Mouse (Mus musculus): ENCODE measurements around the gene Irak4. TPM values are rescaled to one million over a fixed set of nuclear protein-coding genes. Genes with fewer than 3 reads are reported as not detected.

Gene Irak4
- polyA plus RNA-seq, 1 experiment = 11.4 TPM

GRCm38 (mm10) chr15:94523251-94523650 is 20.2 kb upstream of the Irak4 start:
- no peaks in the 10 kb centered on the region for H3K4me1 ChIP-seq (ENCODE audit: control insufficient read depth, insufficient read depth, low read length)
- TF ChIP-seq CTCF (IDR thresholded peaks at IDR 0.05; ENCODE audit: control insufficient read depth, insufficient read depth, low read length) (no peak), POLR2A (IDR thresholded peaks at IDR 0.05; ENCODE audit: borderline replicate concordance, control insufficient read depth, low read depth, low read length) (no peak)
- WGBS = 90% methylated on average over 28 of the region's 28 CpGs
- no peak overlapping the region for H3K27ac ChIP-seq (ENCODE audit: control insufficient read depth, insufficient read depth, low read depth, low read length, poor library complexity)
- no peak overlapping the region for H3K4me3 ChIP-seq (replicated peaks; ENCODE audit: control insufficient read depth, low read depth, low read length)

DNA sequence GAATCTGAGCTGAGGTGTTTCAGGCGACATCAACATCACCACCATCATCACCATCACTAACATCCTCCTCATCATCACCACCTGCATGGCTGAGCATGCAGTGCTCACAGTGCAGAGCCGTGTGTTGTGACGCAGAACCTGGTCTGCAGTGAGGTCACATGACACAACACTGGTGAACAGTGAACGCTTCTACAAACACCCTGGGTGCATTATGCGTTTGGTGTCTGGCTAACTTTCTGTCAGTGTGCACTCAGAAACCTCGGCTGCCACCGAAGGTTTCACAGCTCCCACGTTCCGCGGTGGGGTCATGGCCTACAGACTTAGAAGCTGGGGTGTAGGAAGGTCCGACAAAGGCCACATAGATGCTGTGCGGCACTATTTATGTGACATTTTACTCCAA is 18.5 kb upstream of the Irak4 start:
- no peaks in the 10 kb centered on the region for H3K4me1 ChIP-seq (ENCODE audit: control insufficient read depth, insufficient read depth, low read length)
- no peak for TF ChIP-seq POLR2A (IDR thresholded peaks at IDR 0.05; ENCODE audit: borderline replicate concordance, control insufficient read depth, low read depth, low read length)
- TF ChIP-seq CTCF (IDR thresholded peaks at IDR 0.05; ENCODE audit: control insufficient read depth, insufficient read depth, low read length) = no peak
- H3K27ac ChIP-seq (ENCODE audit: control insufficient read depth, insufficient read depth, low read depth, low read length, poor library complexity) = no peak overlapping the region
- WGBS = 89% methylated on average over 12 of the region's 12 CpGs
- H3K4me3 ChIP-seq (replicated peaks; ENCODE audit: control insufficient read depth, low read depth, low read length) = no peak overlapping the region

- TF ChIP-seq POLR2A (IDR thresholded peaks at IDR 0.05; ENCODE audit: borderline replicate concordance, control insufficient read depth, low read depth, low read length) (no peak), CTCF (IDR thresholded peaks at IDR 0.05; ENCODE audit: control insufficient read depth, insufficient read depth, low read length) (no peak)
- Histone ChIP-seq H3K4me1 (ENCODE audit: control insufficient read depth, insufficient read depth, low read length) (no peaks in the 10 kb centered on the region), H3K4me3 (replicated peaks; ENCODE audit: control insufficient read depth, low read depth, low read length) (no peak overlapping the region), H3K27ac (ENCODE audit: control insufficient read depth, insufficient read depth, low read depth, low read length, poor library complexity) (no peak overlapping the region)
- 68% methylated on average over 3 of the region's 3 CpGs for WGBS
Measured at GRCm38 (mm10) chr15:94530519-94530918, 12.9 kb upstream of the Irak4 start.

- H3K27ac ChIP-seq (ENCODE audit: control insufficient read depth, insufficient read depth, low read depth, low read length, poor library complexity) = no peak overlapping the region
Measured at GRCm38 (mm10) chr15:94532306-94532705, 11.1 kb upstream of the Irak4 start.

GRCm38 (mm10) chr15:94532956-94533355 is 10.5 kb upstream of the Irak4 start:
- 86% methylated on average over 6 of the region's 6 CpGs for WGBS
- Histone ChIP-seq H3K4me3 (replicated peaks; ENCODE audit: control insufficient read depth, low read depth, low read length) (no peak overlapping the region), H3K4me1 (ENCODE audit: control insufficient read depth, insufficient read depth, low read length) (no peaks in the 10 kb centered on the region), H3K27ac (ENCODE audit: control insufficient read depth, insufficient read depth, low read depth, low read length, poor library complexity) (no peak overlapping the region)
- TF ChIP-seq CTCF (IDR thresholded peaks at IDR 0.05; ENCODE audit: control insufficient read depth, insufficient read depth, low read length) = no peak
- no peak for TF ChIP-seq POLR2A (IDR thresholded peaks at IDR 0.05; ENCODE audit: borderline replicate concordance, control insufficient read depth, low read depth, low read length)

More at GRCm38 (mm10) chr15:94532306-94532705, 11.1 kb upstream of the Irak4 start:
- Histone ChIP-seq H3K4me1 (ENCODE audit: control insufficient read depth, insufficient read depth, low read length) (no peaks in the 10 kb centered on the region), H3K4me3 (replicated peaks; ENCODE audit: control insufficient read depth, low read depth, low read length) (no peak overlapping the region)
- 80% methylated on average over 5 of the region's 5 CpGs for WGBS
- TF ChIP-seq CTCF (IDR thresholded peaks at IDR 0.05; ENCODE audit: control insufficient read depth, insufficient read depth, low read length) (no peak), POLR2A (IDR thresholded peaks at IDR 0.05; ENCODE audit: borderline replicate concordance, control insufficient read depth, low read depth, low read length) (no peak)

GRCm38 (mm10) chr15:94535521-94535920 is 7.9 kb upstream of the Irak4 start:
- TF ChIP-seq CTCF (IDR thresholded peaks at IDR 0.05; ENCODE audit: control insufficient read depth, insufficient read depth, low read length) = no peak
- no peak for TF ChIP-seq POLR2A (IDR thresholded peaks at IDR 0.05; ENCODE audit: borderline replicate concordance, control insufficient read depth, low read depth, low read length)
- Histone ChIP-seq H3K27ac (ENCODE audit: control insufficient read depth, insufficient read depth, low read depth, low read length, poor library complexity) (no peak overlapping the region), H3K4me3 (replicated peaks; ENCODE audit: control insufficient read depth, low read depth, low read length) (no peak overlapping the region), H3K4me1 (ENCODE audit: control insufficient read depth, insufficient read depth, low read length) (no peaks in the 10 kb centered on the region)
- WGBS = 70% methylated on average over 7 of the region's 7 CpGs

DNA sequence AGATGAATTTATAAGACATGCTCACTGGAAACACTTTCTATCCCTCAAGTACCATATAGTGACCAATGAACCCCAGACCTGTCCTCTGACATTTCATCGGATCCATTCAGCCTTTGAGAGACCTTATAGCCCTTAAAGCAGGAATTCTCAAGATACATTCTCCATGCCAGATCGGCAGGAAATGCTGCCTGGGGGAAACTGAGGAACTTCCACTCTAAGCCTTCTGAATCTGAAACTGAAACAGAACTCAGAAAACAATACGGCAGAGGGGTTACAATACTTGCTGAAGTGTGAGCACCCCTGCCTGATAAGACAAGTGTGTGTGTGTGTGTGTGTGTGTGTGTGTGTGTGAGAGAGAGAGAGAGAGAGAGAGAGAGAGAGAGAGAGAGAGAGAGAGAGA is 4.1 kb upstream of the Irak4 start:
- TF ChIP-seq CTCF (IDR thresholded peaks at IDR 0.05; ENCODE audit: control insufficient read depth, insufficient read depth, low read length) (no peak), POLR2A (IDR thresholded peaks at IDR 0.05; ENCODE audit: borderline replicate concordance, control insufficient read depth, low read depth, low read length) (no peak)
- Histone ChIP-seq H3K27ac (ENCODE audit: control insufficient read depth, insufficient read depth, low read depth, low read length, poor library complexity) (no peak overlapping the region), H3K4me1 (ENCODE audit: control insufficient read depth, insufficient read depth, low read length) (no peaks in the 10 kb centered on the region), H3K4me3 (replicated peaks; ENCODE audit: control insufficient read depth, low read depth, low read length) (no peak overlapping the region)
- WGBS = 76% methylated on average over 3 of the region's 3 CpGs

GRCm38 (mm10) chr15:94542567-94543408 is 655 bp upstream of the Irak4 start:
- 3% methylated on average over 22 of the region's 22 CpGs for WGBS
- Histone ChIP-seq H3K27ac (ENCODE audit: control insufficient read depth, insufficient read depth, low read depth, low read length, poor library complexity) (no peak overlapping the region), H3K4me3 (replicated peaks; ENCODE audit: control insufficient read depth, low read depth, low read length) (peak overlapping the region; percentile 96), H3K4me1 (ENCODE audit: control insufficient read depth, insufficient read depth, low read length) (no peaks in the 10 kb centered on the region)
- TF ChIP-seq CTCF (IDR thresholded peaks at IDR 0.05; ENCODE audit: control insufficient read depth, insufficient read depth, low read length) (no peak), POLR2A (IDR thresholded peaks at IDR 0.05; ENCODE audit: borderline replicate concordance, control insufficient read depth, low read depth, low read length) (no peak)
